Mouse (Mus musculus) embryo, embryonic 11.5 days (tissue): Measurements from ENCODE around the gene Art2b.
"Not testable (repeated sequence)": the region's sequence is repeated elsewhere in the genome, so short reads cannot be mapped to it uniquely, and the experiment has no call there.

Experiments used
- DNase-seq: peaks from one replicate; pipeline ENCODE4 v3.0.0-alpha.2; 2012; ENCODE audit warnings: low read depth, low spot score

Art2b gene

DNA sequence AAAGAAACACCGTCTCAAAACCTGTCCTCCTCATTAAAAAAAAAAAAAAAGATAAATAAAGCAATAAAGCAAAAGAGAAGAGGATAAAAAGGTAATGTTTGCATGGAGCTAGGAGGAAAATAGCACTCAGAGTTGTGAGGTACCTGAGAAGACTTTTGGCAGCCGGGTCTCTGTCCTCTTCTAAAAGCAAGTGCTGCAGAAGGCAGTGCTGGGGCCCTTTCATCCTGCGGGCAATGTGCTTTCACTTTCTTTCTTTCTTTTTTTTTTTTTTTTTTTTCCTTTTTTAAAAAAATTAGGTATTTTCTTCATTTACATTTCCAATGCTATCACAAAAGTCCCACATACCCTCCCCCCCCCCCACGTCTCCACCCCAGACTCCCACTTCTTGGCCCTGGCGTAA is at the start of gene Art2b:
Art2b (minus strand) TSS at position 193 of the 400 bp plus-strand sequence.
- DNase-seq = no peak

DNA sequence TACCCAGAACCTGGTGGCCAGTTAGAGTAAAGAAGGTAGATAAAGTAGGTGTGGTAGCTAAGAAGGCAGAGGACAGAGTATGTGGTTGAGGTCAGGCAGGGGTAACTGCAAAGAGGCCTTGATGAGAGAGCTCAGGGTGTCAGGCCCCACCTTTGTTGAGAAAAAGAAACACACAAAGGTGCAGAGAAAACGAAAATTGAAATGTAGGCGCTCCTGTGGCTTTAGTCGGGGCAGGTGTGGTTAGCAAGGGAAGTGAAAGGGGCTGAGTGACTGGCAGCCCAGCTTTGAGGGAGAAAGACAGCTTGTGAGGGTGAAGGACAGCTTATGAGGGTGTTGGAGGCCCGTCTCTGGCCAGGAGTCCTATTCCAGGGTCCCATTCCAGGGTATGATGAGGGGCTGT is 49.1 kb upstream of the Art2b start:
- no peak for DNase-seq

DNA sequence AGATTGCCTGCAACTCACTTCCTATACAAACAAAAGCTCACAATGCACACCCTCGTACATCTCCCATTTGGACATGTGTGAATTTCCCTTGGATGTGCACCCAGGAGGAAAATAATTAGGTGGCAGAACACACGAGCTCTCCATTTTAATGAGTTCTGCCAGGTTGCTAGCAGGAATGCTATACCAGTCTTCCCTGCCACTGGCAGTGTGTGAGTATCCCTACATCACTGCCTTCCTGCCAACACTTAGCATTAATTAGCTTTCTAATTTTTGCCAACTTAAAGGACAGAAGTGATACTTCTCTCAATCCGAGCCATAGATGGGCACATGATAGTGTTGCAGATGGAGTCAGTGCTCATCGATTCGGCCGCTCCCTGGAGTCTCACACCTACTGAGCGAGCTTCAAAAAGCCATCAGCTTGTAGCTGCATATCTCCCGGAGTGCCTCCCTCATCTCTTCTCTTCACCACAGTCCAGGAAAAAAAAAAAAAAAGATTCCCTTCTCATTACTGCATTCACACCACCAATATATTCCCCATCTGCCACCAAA is 48.3 kb upstream of the Art2b start:
- DNase-seq = no peak

DNA sequence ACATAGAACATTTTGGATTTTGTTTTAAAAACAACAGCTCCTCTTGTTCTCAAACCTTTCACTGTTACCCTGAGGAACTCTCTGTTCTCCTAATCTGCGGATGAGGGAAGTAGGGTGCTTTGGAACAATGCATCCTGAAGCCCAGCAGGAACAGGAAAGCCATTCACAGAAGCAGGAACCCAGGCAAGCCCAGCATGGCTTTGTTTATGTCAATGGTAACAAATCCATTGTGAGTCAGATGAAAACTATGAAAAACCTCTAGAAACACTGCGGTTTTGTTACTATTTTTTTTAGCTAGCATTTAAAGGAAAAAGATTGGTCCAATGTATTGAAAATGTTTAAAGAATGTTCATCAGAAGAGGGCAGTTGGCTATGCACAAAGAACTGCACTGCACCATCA is 43.1 kb upstream of the Art2b start:
- DNase-seq = no peak

DNA sequence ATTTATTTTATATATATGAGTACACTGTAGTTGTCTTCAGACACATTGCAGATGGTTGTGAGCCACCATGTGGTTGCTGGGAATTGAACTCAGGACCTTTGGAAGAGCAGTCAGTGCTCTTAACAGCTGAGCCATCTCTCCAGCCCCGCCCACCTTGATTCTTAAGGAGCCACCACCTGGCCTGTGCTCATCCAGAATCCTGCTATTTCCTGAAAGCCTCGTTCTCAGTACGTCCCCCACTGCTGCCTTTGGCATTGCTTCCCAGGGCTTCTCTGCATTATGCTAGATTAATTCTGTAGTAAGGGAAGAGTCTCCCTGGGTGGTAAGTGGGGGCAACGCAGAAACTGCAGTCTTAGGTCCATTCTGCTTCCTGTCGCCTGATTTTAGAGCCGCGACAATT is 41.8 kb upstream of the Art2b start:
- not testable (repeated sequence) for DNase-seq

DNA sequence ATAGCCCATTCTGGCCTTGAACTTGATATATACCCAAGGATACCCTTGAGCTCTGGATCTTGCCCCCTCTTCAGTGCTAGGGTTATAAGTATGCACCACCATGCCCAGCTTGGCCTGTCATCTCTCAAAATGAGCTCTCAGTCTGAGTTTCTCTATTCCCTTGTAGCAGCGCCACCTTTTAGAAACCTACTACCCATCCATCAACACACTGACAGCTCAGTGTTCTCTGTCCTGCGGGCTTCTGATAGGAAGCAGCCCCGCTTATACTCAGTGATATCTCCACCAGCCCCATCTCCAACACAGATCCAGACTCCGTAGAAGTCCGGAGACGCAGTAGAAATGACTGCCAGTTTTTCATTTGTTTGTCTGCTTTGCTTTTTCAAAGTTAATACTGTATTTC is 38.9 kb upstream of the Art2b start:
- no peak for DNase-seq

DNA sequence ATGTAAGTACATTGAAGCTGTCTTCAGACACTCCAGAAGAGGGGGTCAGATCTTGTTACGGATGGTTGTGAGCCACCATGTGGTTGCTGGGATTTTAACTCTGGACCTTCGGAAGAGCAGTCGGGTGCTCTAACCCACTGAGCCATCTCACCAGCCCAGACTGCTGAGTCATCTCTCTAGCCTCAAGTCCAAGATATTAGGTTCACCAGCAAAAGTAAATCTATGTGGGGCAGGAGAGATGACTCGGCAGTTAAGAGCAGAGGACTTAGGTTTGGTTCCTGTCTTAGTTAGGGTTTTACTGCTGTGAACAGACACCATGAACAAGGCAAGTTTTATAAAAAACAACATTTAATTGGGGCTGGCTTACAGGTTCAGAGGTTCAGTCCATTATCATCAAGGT is 36.5 kb upstream of the Art2b start:
- DNase-seq = not testable (repeated sequence)

DNA sequence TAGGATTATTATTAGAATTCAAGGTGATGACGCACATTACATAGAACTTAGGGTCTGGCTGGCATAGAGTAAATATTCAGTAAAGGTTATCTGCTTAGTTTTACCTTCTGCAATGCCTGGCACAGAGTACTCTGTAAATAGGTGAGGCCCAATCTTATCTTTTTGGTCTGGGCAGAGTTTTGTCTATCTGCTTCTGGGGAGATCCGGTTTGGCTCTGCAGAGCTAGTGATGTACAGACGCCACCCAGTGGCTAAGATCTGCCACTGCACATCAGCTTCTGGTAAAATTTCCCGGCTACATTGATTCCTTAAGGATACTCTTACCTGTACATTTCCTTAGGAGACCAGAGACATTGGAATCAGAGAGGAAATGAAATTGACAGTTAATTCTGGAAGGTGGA is 35.0 kb upstream of the Art2b start:
- peak; percentile 11 for DNase-seq

DNA sequence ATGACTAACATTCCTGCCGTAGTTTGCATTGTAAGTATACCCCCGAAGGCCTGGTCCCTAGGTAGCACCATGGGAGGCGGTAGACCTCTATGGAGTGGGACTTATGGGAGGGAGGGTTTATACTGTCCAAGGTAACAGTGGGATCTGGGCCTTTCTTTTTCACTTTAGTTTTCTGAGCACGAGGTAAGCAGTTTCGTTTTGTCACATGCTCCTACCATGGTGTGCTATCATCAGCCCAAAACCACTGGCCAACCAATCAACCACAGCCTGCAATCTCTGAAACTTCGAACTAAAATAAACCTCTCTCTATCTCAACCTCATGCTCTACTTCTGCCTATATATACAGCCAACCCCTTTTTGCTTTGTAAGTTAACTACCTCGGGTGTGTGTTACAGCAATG is 32.9 kb upstream of the Art2b start:
- no peak for DNase-seq

DNA sequence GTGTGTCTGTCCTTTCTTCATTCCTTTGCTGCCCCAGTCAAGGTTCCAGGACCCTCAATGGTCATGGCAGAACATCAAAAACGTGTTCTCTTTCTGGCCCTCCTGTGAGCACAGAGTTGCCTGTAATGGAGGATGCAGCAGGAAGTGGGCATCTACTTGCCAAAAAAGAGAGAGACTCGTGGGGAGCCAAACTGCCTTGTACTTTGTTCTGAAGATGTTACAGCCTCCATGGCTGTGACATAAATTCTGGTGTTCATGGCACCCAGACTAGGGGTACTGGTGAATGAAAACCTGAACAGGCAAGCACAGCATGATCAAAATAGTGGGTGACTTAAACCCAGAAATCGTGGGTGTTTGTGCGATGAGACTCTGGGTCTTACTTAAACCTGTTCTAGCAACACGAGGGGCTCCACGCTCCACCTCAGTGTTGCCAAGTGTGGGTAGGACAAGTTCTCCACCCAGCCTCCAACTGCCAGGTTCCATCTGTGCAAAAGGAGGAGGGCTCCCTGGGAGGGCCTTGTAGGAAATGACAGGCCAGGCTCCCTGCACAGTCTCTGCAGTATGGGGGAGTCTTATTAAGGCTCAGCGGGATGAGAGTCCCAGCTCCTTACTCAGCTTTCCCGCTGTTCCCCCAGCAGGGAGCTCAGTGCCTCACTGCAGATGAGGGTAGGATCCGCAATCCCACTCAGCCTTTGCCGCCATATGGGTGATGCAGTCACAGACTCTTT is 32.2 kb upstream of the Art2b start:
- DNase-seq = no peak

DNA sequence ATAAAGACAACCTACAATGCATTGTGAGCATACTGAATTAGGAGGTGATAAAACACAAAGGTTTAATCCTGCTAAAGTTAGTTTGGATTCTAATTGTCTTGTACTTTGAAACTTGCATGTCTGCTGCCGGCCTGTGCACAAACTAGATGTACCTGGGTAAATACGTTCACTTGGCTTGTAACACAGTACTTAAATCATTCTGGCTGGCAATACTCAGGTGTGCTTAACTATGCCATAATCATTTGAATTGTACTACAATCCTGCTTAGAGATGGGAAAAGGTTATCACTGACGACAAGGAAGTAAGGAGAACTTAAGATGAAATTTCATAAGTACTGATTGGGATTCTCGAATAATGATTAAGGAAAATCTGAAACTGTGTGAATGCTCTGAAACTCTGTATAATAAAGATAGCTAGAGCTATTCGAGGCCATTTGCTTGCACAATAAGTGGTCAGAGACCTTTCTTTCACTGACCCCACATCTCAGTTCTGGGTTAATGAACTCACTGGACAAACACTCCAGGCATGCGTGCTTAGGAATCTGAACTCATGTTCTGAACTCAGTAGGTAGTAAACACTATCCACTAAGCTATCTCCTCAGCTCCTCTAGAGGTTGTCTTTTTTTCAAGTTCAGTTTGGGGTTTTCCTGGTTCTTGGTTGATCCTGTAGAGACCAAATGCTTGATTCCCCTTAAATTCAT is 30.9 kb upstream of the Art2b start:
- DNase-seq = no peak

DNA sequence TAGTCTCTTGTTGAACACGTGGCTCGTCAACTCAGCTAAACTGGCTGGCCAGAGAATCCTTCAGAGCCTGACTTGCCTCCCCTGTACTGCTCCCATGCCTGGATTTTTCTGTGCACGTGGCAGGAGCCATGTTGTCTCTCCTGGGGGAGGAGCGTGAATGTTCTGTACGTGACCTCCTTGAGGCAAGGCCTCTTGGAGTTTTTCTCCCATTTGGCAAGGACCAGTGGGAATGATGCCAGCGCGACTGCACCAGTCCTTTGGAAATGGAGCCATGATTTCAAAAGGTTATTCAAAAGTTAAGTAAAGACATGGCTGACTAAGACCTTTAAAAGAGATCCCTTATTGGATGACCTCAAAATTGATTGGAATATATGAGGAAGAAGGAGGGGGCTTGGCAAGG is 30.0 kb upstream of the Art2b start:
- DNase-seq = no peak

DNA sequence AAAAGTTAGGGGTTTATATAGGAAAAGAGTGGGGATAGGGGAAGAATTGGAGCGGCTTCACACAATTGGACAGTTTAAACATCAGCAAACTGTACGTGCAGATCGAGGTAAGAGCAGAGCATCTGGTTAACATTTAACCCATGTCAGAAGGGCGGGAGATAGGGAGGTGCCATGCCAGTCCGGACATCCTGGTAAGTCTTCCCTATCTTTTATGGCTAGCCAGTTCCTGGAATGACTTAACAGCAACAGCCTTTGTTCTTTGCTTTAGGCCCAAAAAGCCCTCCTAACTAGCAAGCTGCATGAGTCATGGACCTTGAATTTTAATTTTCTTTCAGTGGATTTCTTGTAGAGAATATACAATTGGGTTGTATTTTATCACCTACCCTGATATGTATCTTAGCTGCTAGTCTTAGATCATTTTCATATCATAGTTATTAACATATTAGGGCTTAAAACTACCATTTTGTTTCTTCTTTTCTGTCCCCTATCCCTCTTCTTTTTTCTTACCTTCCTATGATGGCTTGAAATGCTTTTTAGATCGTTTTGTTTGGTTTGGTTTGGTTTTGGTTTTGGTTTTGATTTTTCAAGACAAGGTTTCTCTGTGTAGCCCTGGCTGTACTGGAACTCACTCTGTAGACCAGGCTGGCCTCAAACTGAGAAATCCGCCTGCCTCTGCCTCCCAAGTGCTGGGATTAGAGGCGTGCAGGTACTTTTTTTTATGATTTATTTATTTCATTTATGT is 27.6 kb upstream of the Art2b start:
- not testable (repeated sequence) for DNase-seq

DNA sequence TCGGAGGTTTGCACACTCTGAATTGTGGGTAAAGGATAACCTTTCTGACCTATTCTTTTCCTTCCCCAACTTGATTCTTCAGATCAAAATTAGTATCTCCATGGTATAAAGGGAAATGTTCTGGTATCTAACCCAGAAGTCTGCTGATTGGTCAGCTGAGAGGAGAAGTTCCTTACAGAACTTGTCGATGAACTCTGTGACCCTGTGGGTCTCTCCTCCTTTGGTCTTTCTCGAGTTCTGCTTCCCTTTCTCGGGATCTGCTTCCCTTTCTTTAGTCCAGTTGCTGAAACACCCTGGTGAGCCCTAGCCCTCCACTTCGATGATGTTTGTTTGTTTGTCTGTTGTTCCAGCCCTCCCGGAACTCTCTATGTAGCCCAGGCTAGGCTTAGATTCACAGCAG is 22.4 kb upstream of the Art2b start:
- DNase-seq = no peak

DNA sequence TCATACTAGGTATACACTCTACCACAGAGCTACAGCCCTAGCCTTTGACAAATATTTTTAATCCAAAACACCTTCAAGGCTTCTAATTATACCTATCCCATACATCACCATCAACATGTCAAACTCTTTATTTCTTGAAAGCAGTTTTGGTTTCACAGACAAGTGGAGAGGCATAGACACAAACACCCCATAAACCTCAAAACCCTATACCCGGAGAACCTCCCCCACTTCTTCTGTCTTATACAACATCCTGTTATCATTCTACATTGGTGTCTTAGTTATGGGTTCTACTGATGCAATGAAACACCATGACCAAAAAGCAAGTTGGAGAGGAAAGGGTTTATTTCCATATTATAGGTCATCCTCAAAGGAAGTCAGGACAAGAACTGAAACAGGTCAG is 15.0 kb upstream of the Art2b start:
- DNase-seq = no peak

DNA sequence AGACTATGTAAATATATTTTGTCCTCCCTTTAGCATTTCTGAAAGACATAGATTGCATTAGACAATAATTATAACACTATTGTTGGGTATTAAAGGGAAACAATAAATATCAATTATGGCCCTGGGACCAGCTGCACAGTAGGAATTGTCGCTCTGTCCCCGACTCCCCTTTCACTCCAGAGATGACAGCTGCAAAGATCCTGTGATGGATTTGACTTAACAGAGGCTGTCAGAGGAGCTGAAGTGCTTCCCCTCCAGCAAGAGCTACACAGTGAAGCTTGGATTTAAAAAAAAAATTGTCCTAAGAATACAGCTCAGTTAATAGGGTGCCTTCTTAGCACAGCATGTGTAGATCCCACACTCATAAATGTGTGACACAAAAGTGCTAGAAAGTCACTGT is 13.1 kb upstream of the Art2b start:
- no peak for DNase-seq

DNA sequence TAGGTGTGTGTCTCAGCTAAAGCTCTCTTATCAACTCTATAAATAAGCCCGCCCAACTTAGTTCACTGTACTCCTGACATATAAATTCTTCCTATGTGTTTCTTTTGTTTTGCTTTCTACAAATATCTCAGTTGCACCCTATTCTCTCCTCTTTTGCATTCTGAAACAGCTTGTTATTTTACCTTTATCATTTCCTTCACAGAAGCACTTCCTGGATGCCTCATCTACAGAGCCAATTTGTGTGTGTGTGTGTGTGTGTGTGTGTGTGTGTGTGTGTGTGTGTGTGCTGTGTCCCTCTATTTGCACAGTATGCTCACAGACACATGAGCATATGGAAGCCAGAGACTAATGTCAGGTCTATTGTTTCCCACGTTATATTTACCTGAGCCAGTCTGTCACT is 9.6 kb upstream of the Art2b start:
- no peak for DNase-seq

DNA sequence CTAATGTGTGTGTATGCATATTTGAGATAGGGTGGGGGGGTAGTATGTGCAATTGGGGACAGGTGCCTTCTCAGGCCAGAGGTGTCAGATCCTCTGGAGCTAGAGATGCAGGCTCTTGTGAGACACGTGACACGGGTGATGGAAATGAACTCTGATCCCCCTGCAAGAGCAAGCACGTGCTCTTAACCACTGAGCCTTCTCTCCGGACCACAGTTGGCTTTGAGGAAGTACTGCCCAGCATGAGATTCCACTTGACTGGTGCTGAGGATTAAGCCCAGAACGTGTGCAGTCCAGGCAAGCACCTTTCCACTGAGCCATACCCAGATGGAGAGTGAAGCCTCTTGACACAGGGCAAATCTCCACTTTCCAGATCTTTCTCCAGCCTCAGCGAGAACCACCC is 1.1 kb downstream of the Art2b start:
- DNase-seq = not testable (repeated sequence)

DNA sequence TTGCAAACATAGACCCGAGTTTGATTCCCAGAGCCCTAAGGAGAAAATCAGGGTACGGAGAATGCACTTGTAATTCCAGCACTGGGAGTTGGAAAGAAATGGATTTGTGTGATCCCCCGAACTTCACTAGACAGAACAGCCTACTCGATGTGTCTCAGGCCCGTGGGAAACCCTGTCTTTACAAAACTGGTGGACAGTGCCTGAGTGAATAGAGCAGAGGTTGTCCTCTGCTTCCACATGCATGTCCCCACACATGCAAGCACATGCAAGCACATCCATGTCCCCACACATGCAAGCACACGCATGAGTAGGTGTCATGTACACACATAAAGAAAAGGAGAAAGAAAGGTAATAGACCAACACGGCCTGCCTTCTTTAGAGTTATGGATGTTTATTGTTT is 3.4 kb downstream of the Art2b start:
- DNase-seq = no peak

DNA sequence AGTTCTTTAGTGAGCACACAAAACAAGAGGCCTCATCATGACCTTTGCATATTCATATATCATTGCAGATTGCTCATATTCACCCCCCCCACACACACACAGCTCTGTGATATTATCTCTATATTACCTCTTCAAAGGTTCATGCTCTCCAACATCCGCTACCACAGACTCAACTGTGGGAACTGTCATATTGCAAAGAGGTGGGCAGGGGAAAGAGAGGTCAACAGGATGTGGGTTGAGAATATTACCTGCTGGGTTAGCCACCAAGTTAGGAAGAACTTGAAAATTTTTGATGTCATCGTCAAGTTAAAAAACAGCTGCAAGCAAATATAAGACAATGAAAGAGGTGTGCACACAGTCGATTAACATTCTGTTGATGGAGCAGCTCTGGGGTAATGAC is 4.5 kb downstream of the Art2b start:
- not testable (repeated sequence) for DNase-seq

DNA sequence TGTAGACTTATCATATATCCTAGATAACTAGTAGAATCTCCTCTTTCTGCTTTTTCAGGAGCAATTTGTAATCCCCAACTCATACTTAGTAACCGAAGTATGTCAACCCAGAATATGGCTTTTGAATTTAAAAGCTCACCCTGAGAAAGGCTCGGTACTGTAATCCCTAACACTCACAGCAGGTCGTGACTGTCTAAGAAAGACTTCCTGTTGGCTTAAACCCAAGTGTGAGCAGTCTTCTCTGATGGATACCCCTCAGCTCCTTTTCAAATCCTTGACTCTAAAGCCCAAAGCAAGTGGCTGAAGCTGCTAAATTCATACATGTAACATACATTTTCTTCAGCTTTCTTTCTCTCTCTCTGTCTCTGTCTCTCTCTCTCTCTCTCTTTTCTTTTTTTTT is 11.0 kb downstream of the Art2b start:
- no peak for DNase-seq

DNA sequence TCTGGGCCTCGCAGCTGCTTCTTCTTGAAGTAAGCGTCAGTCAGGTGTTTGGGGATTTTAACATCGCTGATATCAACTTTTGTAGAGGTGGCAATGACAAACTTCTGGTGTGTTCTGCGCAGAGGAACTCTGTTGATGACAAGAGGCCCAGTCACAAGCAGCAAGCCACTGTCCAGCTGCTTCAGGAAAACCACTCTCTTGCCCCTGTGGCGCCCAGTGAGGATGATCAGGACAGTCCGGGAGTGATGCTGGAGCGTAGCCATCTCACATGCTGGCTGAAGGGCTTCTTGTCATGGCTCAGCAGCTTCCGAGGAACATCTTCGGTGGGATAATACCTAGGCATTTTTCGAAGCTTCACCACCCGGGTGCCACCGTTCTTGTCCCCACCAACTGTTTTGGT is 11.8 kb downstream of the Art2b start:
- not testable (repeated sequence) for DNase-seq
